Mouse (Mus musculus) CH12.LX (cell line): ENCODE measurements around the gene Dennd1a. TPM values are rescaled to one million over a fixed set of nuclear protein-coding genes. Genes with fewer than 3 reads are reported as not detected.

Experiments used
- DNase-seq: peaks from one replicate; pipeline ENCODE4 v3.0.0-alpha.2; 2013; ENCODE audit errors: extremely low read depth
- H3K27ac ChIP-seq: 2 replicates; pipeline ENCODE4 v1.5.1; 2012; ENCODE audit warnings: low read depth, mild to moderate bottlenecking, control low read depth, moderate library complexity; ENCODE audit not compliant: insufficient read depth
- H3K27me3 ChIP-seq: replicated peaks from 2 replicates; pipeline ENCODE3; 2012; ENCODE audit warnings: inconsistent platforms
- H3K36me3 ChIP-seq, 2 experiments: replicated peaks in 1 of 2; 2 replicates each; pipeline versions ENCODE3 to v1.6.1; 2012; ENCODE audit warnings: inconsistent platforms in 1 of 2, low read length in 1 of 2, mild to moderate bottlenecking in 1 of 2, mixed read lengths in 1 of 2, moderate library complexity in 1 of 2; ENCODE audit not compliant: control insufficient read depth in 1 of 2, insufficient read depth in 1 of 2
- H3K4me1 ChIP-seq, 2 experiments: 2 replicates each; pipeline ENCODE4 v1.6.1; 2012; ENCODE audit warnings: inconsistent platforms in 1 of 2, moderate library complexity in 1 of 2; ENCODE audit not compliant: insufficient read depth in 2 of 2, control insufficient read depth in 1 of 2
- H3K4me2 ChIP-seq: 2 replicates; pipeline ENCODE4 v1.6.1; 2012; ENCODE audit warnings: low read depth, mild to moderate bottlenecking, control low read depth; ENCODE audit not compliant: poor library complexity, insufficient read depth, severe bottlenecking
- H3K4me3 ChIP-seq, 3 experiments: fragments of 150-350 bp in 1 of 3; sonication (generic) in 1 of 3; replicated peaks in 1 of 3; 2 replicates each; pipeline versions ENCODE3 to v1.5.1; 2011 to 2012; ENCODE audit warnings: low read depth in 2 of 3, low read length in 2 of 3, mild to moderate bottlenecking in 2 of 3, moderate library complexity in 2 of 3, control low read depth in 1 of 3, improper control_type of control experiment in 1 of 3, inconsistent platforms in 1 of 3, mixed read lengths in 1 of 3; ENCODE audit not compliant: poor library complexity in 1 of 3
- H3K79me2 ChIP-seq: replicated peaks from 2 replicates; pipeline ENCODE4 v1.6.1; 2012; ENCODE audit warnings: mild to moderate bottlenecking, moderate library complexity; ENCODE audit not compliant: control insufficient read depth, poor library complexity, insufficient read depth, severe bottlenecking; ENCODE audit errors: extremely low read depth
- H3K9ac ChIP-seq: 2 replicates; pipeline ENCODE4 v1.6.1; 2012; ENCODE audit warnings: low read depth, mild to moderate bottlenecking, control low read depth, moderate library complexity; ENCODE audit not compliant: insufficient read depth
- H3K9me3 ChIP-seq: replicated peaks from 2 replicates; pipeline ENCODE3; 2012; ENCODE audit warnings: low read length, inconsistent platforms, mixed read lengths
- BHLHE40 ChIP-seq: IDR thresholded peaks from 2 replicates; pipeline ENCODE4 v1.6.1; 2011; ENCODE audit warnings: mild to moderate bottlenecking, low read depth, low read length, improper control_type of control experiment
- CHD2 ChIP-seq: IDR thresholded peaks from 2 replicates; pipeline ENCODE4 v1.6.1; 2011; ENCODE audit warnings: low read length, improper control_type of control experiment
- CTCF ChIP-seq, 2 experiments: IDR thresholded peaks in 1 of 2; conservative IDR thresholded peaks in 1 of 2; 2 replicates each; pipeline ENCODE4 v1.5.1; 2011 to 2012; ENCODE audit warnings: low read depth in 2 of 2, low read length in 2 of 2, improper control_type of control experiment in 1 of 2, inconsistent platforms in 1 of 2, mild to moderate bottlenecking in 1 of 2, moderate library complexity in 1 of 2
- EP300 ChIP-seq: IDR thresholded peaks from 2 replicates; pipeline ENCODE4 v1.6.1; 2011; ENCODE audit warnings: low read length, improper control_type of control experiment
- GABPA ChIP-seq: IDR thresholded peaks from 2 replicates; pipeline ENCODE4 v1.6.1; 2012; ENCODE audit warnings: low read depth, low read length, improper control_type of control experiment, inconsistent platforms; ENCODE audit not compliant: insufficient replicate concordance
- IRF4 ChIP-seq: IDR thresholded peaks from 2 replicates; pipeline ENCODE4 v1.6.1; 2014; ENCODE audit warnings: low read depth, mild to moderate bottlenecking, inconsistent platforms, low read length, improper control_type of control experiment
- JUN ChIP-seq: IDR thresholded peaks from 2 replicates; pipeline ENCODE4 v1.6.1; 2011; ENCODE audit warnings: low read depth, mild to moderate bottlenecking, low read length, improper control_type of control experiment, moderate library complexity; ENCODE audit not compliant: insufficient read depth
- MAX ChIP-seq: IDR thresholded peaks from 2 replicates; pipeline ENCODE4 v1.6.1; 2011; ENCODE audit warnings: low read length, improper control_type of control experiment
- MAZ ChIP-seq: IDR thresholded peaks from 2 replicates; pipeline ENCODE4 v1.6.1; 2012; ENCODE audit warnings: low read depth, mild to moderate bottlenecking, inconsistent platforms, low read length, improper control_type of control experiment, moderate library complexity
- MXI1 ChIP-seq: IDR thresholded peaks from 2 replicates; pipeline ENCODE4 v1.6.1; 2011; ENCODE audit warnings: mild to moderate bottlenecking, low read depth, low read length, improper control_type of control experiment
- MYC ChIP-seq: IDR thresholded peaks from 2 replicates; pipeline ENCODE4 v1.6.1; 2011; ENCODE audit warnings: low read depth, mild to moderate bottlenecking, improper control_type of control experiment, low read length
- NELFE ChIP-seq: IDR thresholded peaks from 2 replicates; pipeline ENCODE4 v1.6.1; 2011; ENCODE audit warnings: low read depth, low read length, improper control_type of control experiment
- NRF1 ChIP-seq: IDR thresholded peaks from 2 replicates; pipeline ENCODE4 v1.6.1; 2014; ENCODE audit warnings: low read depth, mild to moderate bottlenecking, inconsistent platforms, low read length, improper control_type of control experiment, moderate library complexity
- POLR2AphosphoS2 ChIP-seq: IDR thresholded peaks from 2 replicates; pipeline ENCODE4 v1.6.1; 2011; ENCODE audit warnings: low read depth, low read length, improper control_type of control experiment
- RAD21 ChIP-seq: IDR thresholded peaks from 2 replicates; pipeline ENCODE4 v1.6.1; 2011; ENCODE audit warnings: low read depth, mild to moderate bottlenecking, low read length, improper control_type of control experiment, moderate library complexity
- SIN3A ChIP-seq: IDR thresholded peaks from 2 replicates; pipeline ENCODE4 v1.6.1; 2012; ENCODE audit warnings: low read length, improper control_type of control experiment, inconsistent platforms
- TCF12 ChIP-seq: IDR thresholded peaks from 2 replicates; pipeline ENCODE4 v1.6.1; 2014; ENCODE audit warnings: low read depth, mild to moderate bottlenecking, inconsistent platforms, low read length, improper control_type of control experiment
- UBTF ChIP-seq: IDR thresholded peaks from 2 replicates; pipeline ENCODE4 v1.6.1; 2012; ENCODE audit warnings: low read depth, mild to moderate bottlenecking, inconsistent platforms, low read length, improper control_type of control experiment, moderate library complexity
- USF1 ChIP-seq: IDR thresholded peaks from 2 replicates; pipeline ENCODE4 v1.6.1; 2014; ENCODE audit warnings: low read depth, mild to moderate bottlenecking, inconsistent platforms, low read length, improper control_type of control experiment
- USF2 ChIP-seq: conservative IDR thresholded peaks from 2 replicates; pipeline ENCODE4 v1.6.1; 2011; ENCODE audit warnings: low read depth, low read length, improper control_type of control experiment
- ZC3H11A ChIP-seq: IDR thresholded peaks from 2 replicates; pipeline ENCODE4 v1.6.1; 2012; ENCODE audit warnings: low read depth, mild to moderate bottlenecking, inconsistent platforms, low read length, improper control_type of control experiment
- ZKSCAN1 ChIP-seq: IDR thresholded peaks from 2 replicates; pipeline ENCODE4 v1.6.1; 2012; ENCODE audit warnings: low read depth, inconsistent platforms, low read length, improper control_type of control experiment, borderline replicate concordance
- ZMIZ1 ChIP-seq: IDR thresholded peaks from 2 replicates; pipeline ENCODE4 v1.6.1; 2012; ENCODE audit warnings: low read depth, mild to moderate bottlenecking, inconsistent platforms, low read length, improper control_type of control experiment
- dilution Hi-C: fragments of 300-500 bp; cut with MboI; formaldehyde crosslinking; loops from 2 replicates; pipeline ENCODE4 v1.14.3; 2020; ENCODE audit warnings: low sequenced_read_pairs; ENCODE audit not compliant: extremely low pct_unique_long_range_greater_than_20kb, extremely low pct_ligation_motif_present
- in situ Hi-C: fragments of 300-500 bp; cut with MboI; formaldehyde crosslinking; loops from 3 replicates; pipeline ENCODE4 v1.14.3; 2019; ENCODE audit warnings: low sequenced_read_pairs, low pct_ligation_motif_present, low pct_unique_long_range_greater_than_20kb, mixed read lengths
- polyA plus RNA-seq: library from polyadenylated mRNA; unstranded; fragments of >175 nt; gene quantifications from 2 replicates; pipeline ENCODE4 v1.2.1, GENCODE M21; 2012; ENCODE audit warnings: low read depth; ENCODE audit not compliant: insufficient read length
- total RNA-seq, 2 experiments: library from RNA; depleted of rRNA; stranded (reverse); fragments of 300-350 nt in 1 of 2; fragments of >200 nt in 1 of 2; gene quantifications; 2 replicates each; pipeline ENCODE4 v1.2.3; 2012 to 2014

Dennd1a gene
- total and polyA plus RNA-seq, 3 experiments: 2.7 to 7.3 (median 4.3) TPM

- DNase-seq: no peak
Measured at GRCm38 (mm10) chr2:38088346-38088745, 198.8 kb downstream of the Dennd1a start.

GRCm38 (mm10) chr2:38085058-38085457, 202.1 kb downstream of the Dennd1a start:
- no peaks in the 10 kb centered on the region for H3K9me3 ChIP-seq
- dilution Hi-C loops: no loop called here
- DNase-seq: no peak
- H3K4me1 ChIP-seq: no peaks in the 10 kb centered on the region
- H3K4me2 ChIP-seq: no peak overlapping the region
- H3K4me3 ChIP-seq: no peak overlapping the region
- no peaks in the 10 kb centered on the region for H3K79me2 ChIP-seq
- no peak overlapping the region for H3K9ac ChIP-seq
- H3K27ac ChIP-seq: no peak overlapping the region
- no peaks in the 10 kb centered on the region for H3K27me3 ChIP-seq
- TF ChIP-seq NELFE: no peak
- no peak for TF ChIP-seq USF1
- no peak for TF ChIP-seq CTCF (conservative IDR thresholded peaks at IDR 0.05 in 1 of 2, IDR thresholded peaks at IDR 0.05 in 1 of 2; ENCODE audit: low read depth in 2 of 2, low read length in 2 of 2)
- no peak for TF ChIP-seq SIN3A
- TF ChIP-seq ZC3H11A: no peak
- TF ChIP-seq ZMIZ1: no peak
- TF ChIP-seq NRF1: no peak
- TF ChIP-seq, all 38 proteins: peak for 0
- in situ Hi-C loops: no loop called here
- peaks cover 0 to 3% of the 10 kb centered on the region in 2 experiments for H3K36me3 ChIP-seq

More at GRCm38 (mm10) chr2:38088346-38088745, 198.8 kb downstream of the Dennd1a start:
- TF ChIP-seq IRF4 (no peak), POLR2AphosphoS2 (no peak), NELFE (no peak)
- Histone ChIP-seq H3K9me3 (no peaks in the 10 kb centered on the region), H3K4me3 (no peak overlapping the region), H3K27me3 (no peaks in the 10 kb centered on the region), H3K79me2 (no peaks in the 10 kb centered on the region), H3K4me1 (peaks cover 0 to 5% of the 10 kb centered on the region in 2 experiments; a peak in 2 of 4 replicates), H3K4me2 (no peak overlapping the region), H3K27ac (no peak overlapping the region), H3K9ac (no peak overlapping the region), H3K36me3 (peaks cover 0 to 2% of the 10 kb centered on the region in 2 experiments)
- dilution Hi-C loops (no loop called here), in situ Hi-C loops (no loop called here)

GRCm38 (mm10) chr2:38083251-38083650, 203.9 kb downstream of the Dennd1a start:
- dilution Hi-C loops: no loop called here
- no peaks in the 10 kb centered on the region for H3K27me3 ChIP-seq
- no peaks in the 10 kb centered on the region for H3K79me2 ChIP-seq
- no peak for DNase-seq
- H3K4me1 ChIP-seq: no peaks in the 10 kb centered on the region
- H3K36me3 ChIP-seq: peaks cover 0 to 3% of the 10 kb centered on the region in 2 experiments
- H3K4me3 ChIP-seq: no peak overlapping the region
- H3K27ac ChIP-seq: no peak overlapping the region
- in situ Hi-C loops: no loop called here
- H3K9me3 ChIP-seq: no peaks in the 10 kb centered on the region
- H3K9ac ChIP-seq: no peak overlapping the region
- H3K4me2 ChIP-seq: no peak overlapping the region
- no peak for TF ChIP-seq MAX
- TF ChIP-seq CHD2: no peak
- TF ChIP-seq GABPA: no peak
- TF ChIP-seq TCF12: no peak
- TF ChIP-seq MYC: no peak
- no peak for TF ChIP-seq MXI1
- TF ChIP-seq JUN: no peak
- TF ChIP-seq POLR2AphosphoS2: no peak
- no peak for TF ChIP-seq USF2
- TF ChIP-seq RAD21: no peak
- TF ChIP-seq ZMIZ1: no peak
- TF ChIP-seq IRF4: no peak
- TF ChIP-seq BHLHE40: no peak
- TF ChIP-seq CTCF (conservative IDR thresholded peaks at IDR 0.05 in 1 of 2, IDR thresholded peaks at IDR 0.05 in 1 of 2; ENCODE audit: low read depth in 2 of 2, low read length in 2 of 2): no peak
- no peak for TF ChIP-seq UBTF
- no peak for TF ChIP-seq EP300
- TF ChIP-seq ZKSCAN1: no peak
- TF ChIP-seq USF1: no peak
- TF ChIP-seq MAZ: no peak
